Mouse (Mus musculus) common myeloid progenitor, adult 5-6 weeks (primary cell): ENCODE measurements around the gene Sf3b1. TPM values are rescaled to one million over a fixed set of nuclear protein-coding genes. Genes with fewer than 3 reads are reported as not detected.
"Not testable (repeated sequence)": the region's sequence is repeated elsewhere in the genome, so short reads cannot be mapped to it uniquely, and the experiment has no call there.

ENCODE experiments used
- ATAC-seq: replicated peaks from 2 replicates; pipeline ENCODE4 v1.8.0; 2016; ENCODE audit warnings: low read depth, mild to moderate bottlenecking, moderate TSS enrichment, inconsistent platforms; ENCODE audit not compliant: poor library complexity, severe bottlenecking
- total RNA-seq: library from RNA; stranded (forward); fragments of 200-1000, 187-1606 nt; gene quantifications from 2 replicates; pipeline ENCODE4 v1.2.3, GENCODE M21; 2017

Sf3b1 gene
- total RNA-seq: 307 and 355 TPM in 2 replicates

DNA sequence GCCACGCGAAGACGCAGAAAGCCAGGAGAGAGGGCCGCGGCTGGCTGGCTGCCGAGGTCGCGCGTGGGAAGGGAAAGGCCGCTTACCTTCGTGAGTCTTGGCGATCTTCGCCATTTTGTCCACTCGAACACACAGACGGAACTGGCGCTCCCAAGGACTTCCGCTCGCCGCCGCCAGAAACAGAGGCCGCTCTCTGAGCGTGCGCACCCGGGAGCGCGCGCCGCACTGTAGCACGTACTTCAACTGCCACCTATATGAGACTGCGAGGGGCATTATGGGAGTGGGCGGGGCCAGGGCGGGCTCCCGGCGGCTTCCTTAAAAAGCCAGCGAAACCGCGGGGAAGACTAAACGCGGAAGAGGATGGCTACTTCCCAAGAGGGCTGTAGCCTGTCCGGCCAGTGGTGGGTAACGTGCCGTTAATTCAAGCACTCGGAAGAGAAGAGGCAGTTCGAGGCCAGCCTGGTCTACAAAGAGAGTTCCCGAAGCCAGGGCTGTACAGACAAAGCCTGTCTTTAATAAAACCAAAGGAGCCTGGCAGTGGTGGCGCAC, at the start of gene Sf3b1:
Gene Sf3b1, minus strand, starts transcription at position 229 of the 549 bp plus-strand sequence.
- ATAC-seq: peak; percentile 70

DNA sequence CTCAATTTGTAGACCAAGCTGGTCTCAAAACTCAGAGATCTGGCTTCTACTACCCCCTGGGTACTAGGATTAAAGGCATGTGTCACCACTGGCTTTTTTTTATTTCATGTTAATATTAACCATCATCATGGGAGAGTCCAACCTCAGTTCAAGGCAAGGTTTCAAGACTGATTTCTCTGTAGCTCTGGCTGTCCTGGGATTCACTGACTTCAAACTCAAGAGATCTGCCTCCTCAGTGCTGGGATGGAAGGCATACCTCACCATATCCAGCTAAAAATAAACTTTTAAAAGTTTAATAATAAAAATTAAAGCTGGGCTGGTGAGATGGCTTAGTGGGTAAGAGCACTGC, 49.1 kb upstream of the Sf3b1 start:
- 0 out of 2 replicates have a peak, but pooled peaks have one; percentile 13 for ATAC-seq

DNA sequence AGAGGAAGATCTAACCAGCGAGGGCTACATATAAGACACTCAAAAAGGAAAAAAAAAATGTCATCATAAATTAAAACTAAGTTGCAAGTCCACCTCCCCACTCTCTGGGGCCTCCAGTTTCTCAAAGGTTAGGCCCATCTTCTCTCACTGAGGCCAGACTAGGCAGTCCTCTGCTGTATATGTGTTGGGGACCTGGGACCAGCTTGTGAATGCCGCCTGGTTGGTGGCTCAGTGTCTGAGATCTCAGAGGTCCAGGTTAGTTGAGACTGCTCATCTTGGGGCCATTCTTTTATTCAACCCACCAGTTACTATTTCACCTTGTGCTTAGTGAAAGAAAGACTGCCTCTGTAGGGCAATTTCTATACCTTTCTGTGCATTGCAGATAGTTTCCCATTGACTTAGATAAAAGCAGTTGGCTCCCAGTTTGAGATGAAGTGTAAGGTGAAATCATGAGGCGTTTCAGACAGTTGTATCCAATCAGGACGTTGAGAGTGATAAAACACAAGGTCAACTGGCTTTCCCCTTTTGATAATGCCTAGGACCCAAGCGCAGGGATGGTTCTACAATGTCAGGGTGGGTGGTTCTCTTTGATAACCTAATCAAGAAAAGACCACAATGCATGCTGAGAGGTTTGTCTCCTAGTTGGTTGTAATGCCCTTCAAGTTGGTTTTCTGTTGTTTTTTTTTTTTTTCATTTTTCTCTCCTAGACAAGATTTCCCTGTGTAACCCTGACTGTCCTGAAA, 48.5 kb upstream of the Sf3b1 start:
- ATAC-seq: peak; percentile 85

DNA sequence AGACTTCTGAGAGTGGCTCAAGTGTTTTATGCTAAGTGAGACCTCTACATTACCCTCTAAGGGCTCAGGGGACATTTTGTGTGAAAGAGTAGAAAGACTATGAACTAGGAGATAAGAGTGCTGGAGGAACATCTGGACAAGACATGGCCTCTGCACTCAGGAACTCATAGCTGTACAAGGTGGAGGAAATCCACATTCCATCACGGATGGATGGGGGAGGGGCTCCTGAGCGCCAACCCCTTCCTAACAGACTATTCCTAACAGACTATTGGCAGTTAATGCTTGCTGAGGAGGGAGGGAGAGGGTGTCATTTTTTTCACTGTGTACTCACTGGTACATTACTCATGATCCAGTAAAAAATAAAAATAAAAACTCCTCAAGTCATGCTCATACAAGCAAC, 47.5 kb upstream of the Sf3b1 start:
- no peak for ATAC-seq

DNA sequence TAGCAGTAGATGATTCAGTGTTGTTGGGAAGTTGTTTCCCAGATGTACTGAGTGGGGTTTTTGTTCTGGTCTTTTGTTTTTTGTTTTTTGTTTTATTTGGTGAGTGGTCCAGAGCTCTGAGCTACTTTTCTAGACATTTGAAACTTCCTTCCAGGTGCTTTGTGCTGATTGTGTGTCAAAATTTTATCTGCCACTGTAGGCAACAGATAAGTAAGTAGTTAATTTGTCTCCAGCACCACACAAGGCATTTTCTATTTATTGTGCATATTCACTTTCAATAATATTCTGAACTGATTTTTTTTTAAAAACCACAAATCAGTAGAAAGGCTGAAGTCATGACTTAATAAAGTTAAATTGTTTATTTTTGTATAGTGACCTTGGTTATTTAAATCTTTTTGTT, 45.0 kb upstream of the Sf3b1 start:
- ATAC-seq: not testable (repeated sequence)

DNA sequence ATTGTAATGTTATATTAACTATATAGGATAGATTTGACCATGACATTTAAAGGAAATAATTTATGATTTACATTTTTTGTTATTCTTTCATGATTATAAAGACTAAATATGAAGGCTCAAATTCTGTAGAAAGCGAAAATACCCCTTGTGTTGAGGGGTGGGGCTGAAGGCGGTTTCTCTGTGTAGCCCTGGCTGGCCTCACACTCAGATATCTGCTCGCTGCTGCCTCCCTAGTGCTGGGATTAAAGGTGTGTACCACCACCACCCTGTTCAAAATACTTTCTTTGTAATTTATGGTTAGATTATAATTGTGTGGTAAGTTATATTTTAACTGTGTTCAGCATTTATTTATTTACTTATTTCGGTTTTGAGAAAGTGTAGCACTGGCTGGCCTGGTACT, 34.5 kb upstream of the Sf3b1 start:
- ATAC-seq: no peak

DNA sequence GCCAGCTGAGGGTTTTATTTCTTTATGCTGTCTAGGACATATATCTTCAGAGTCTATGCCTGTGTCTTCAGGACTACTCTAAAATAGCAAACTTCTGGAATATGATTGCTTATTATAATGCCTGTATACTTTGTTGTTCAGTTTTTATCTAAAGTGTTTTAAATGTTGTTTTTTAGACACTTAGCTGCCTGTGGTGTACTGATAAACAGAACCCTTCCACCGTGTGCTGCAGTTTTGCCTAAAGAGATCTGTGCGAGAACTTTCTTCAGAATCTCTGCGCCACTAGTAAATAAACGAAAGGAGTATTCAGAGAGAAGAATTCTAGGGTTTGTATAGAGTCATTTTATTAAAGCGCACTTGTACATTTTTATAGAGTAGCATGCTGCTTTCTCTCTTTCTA, 33.8 kb upstream of the Sf3b1 start:
- no peak for ATAC-seq

DNA sequence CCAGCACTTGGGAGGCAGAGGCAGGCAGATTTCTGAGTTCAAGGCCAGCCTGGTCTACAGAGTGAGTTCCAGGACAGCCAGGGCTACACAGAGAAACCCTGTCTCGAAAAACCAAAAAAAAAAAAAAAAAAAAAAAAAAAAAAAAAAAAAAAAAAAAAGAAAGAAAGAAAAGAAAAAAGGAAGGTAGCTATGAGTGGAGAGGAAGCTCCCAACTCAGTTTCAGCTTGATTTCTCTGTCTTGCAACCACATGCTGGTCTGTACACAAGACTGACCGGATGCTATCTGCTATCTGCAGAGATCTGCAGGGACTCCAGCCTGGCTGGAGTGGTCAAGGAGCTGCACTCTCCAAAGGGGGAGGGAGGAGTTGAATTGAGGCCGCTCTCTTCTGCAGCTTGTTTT, 31.1 kb upstream of the Sf3b1 start:
- ATAC-seq: not testable (repeated sequence)

DNA sequence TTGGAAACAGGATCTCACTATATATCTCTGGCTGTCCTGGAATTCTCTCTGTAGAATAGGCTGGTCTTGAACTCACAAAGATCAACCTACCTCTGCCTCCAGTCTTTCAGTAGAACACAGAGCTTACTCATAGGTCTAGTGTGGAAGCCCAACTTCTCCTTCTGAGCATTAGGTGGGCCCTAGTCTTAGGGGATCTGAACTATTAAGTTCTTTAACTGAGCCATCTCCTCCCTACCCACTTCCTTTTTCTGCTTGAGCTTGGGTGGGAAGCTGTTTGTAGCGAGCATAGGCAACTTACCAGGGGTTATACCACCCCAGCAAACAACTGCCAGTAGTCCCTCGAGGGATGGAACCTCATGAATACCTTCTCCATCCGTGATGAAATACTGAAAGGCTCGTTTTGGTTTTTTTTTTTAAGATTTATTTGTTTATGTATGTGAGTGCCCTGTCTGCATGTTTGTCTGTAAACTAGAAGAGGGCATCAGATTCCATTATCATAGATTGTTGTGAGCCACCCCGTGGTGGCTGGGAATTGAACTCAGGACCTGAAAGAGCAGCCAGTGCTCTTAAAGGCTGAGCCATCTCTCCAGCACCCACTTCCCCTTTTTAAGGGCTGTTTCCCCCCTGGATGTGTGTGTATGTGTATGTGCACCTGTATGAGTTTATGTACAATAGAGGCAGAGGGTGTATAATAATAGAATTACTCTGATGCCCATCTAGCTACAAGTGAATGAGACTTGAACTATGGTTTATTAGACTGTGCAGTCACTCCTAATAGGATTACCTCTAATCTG, 28.2 kb upstream of the Sf3b1 start:
- peak; percentile 12 for ATAC-seq

DNA sequence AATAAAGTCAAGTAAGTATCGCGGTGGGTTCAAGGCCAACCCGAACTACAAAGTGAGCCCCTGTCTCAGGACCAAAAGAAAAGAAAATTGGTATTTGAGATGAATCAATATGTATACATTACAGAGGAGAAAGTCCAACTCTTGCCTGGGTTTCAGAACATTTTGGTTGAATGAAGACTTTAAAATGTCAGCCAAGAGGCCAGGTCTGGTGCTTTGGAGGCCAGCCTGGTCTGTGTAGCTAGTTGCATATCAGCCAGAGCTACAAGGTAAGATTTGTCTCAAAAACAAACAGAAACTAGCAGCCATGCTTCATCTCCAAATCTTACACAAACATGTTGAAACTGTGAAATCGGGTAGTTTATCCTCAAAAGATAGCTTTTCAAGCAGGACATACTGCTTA, 26.3 kb upstream of the Sf3b1 start:
- no peak for ATAC-seq

DNA sequence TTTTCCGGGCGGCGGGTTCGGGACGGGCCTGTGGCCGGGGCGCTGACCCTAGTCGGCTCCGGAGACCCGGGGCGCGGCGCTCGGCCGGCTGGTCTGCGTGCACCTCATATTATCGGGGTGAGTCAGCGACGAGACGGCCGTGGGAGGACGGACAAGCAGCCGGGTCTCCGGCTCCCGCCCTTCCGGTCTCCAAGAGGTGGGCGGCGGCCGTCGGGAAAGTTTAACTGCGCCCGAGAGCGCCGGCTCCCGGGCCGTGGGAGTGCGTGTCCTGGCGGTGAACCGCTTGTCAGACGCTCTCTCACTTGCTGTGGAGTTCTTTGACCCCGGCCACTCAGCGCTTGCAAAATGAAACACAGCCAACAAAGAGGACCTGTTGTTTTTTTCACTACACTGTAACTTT, 25.7 kb upstream of the Sf3b1 start:
- ATAC-seq: peak; percentile 17

DNA sequence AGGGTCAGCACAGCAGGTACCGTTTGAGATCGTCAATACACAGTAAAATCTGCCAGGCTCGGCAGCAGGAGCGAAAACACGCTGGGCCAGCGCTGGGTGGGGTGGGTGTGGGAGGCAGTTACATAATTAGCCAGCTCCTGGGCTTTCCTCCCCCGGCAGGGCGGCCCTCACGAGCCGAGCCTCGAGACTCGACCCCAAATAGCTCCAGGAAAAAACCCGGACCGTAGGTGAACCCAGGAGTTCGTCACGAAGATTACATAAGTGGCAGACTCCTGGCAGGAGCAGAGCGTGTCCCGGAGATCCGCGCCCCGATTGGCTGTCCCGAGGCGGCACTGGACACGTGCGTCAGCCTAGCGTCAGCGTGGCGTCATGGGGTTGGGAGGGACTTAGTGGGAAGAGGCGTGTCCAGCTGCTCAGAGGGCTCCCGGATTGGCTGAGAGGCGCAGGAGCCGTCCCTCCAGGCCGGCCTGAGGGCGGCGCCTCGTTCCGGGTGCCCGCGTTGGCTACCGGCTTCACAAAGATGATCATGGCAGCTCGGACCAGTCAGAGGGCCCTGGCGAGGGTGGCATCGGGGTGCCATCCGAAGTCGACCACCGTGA, 25.2 kb upstream of the Sf3b1 start, which contains the start of gene Coq10b:
Gene Coq10b, plus strand, starts transcription at position 416 of the 599 bp plus-strand sequence.
- peak; percentile 96 for ATAC-seq

DNA sequence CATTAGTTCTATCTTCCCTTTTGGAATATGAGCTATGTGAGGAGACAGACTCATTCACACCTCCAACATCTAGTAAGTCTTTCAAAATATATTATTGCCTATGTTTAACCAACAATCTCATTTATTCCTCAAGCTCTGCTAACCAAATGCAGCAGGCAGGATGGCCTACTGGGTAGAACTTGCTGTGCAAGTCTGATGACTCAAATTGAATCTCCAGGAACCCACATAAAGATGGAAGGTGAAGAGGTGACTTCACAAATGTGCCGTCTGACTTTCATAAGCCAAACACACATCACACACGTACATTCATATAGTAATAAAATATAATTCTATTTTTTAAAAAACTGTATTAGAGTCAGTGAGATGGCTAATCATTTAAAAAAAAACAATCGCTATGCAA, 24.4 kb upstream of the Sf3b1 start:
- no peak for ATAC-seq

DNA sequence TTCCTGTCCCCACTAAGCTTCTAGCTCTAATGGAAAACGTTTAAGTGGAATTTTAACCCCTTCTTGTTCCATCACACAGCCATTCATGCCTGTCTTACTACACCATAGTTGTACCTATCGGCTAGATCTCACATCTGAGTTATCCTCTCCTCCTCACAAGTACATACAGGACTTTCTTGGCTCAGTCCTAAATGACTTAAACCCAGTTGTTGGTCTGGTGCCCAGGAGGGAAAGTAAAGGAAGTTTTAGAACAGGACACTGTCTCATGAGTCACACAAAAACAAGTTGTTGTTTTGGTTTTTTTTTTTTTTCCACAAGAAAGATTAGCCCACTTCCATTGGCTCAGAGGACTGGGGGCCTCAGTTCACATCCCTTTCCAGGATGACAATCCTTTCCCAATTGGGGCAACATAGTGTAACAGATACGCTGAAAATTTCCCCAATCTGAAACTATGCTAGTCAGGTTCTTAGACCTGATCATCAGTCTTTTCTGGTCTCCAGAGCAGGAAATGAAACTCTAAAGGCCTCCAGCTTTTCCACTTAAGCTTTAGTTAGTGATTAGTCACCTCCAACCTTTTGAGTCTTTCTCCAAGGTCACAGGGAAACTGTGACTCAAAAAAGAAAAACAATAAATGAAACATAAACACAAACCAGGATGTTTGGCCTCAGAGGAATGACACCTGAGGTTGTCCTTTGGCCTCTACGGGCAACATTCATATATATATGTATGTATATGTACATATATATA, 21.7 kb upstream of the Sf3b1 start:
- no peak for ATAC-seq

DNA sequence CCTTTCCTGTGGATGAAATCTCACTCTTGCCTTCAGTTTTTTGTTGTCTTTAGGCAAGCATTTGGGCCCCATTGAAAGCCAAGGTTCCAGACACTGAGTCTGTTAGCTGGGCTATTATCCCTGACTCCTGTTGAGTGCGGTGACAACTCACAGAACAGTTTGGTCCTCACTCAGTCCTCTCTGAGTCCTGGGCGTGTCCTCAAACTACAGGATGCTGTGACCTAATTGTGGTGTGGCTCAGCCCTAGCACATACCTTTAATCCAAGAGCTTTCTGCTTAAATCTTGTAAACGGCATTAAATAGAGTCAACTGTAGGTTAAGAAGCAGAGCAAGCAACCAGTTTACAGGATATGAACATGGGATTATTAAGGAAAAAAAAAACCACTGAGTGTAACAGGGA, 15.9 kb upstream of the Sf3b1 start:
- no peak for ATAC-seq

DNA sequence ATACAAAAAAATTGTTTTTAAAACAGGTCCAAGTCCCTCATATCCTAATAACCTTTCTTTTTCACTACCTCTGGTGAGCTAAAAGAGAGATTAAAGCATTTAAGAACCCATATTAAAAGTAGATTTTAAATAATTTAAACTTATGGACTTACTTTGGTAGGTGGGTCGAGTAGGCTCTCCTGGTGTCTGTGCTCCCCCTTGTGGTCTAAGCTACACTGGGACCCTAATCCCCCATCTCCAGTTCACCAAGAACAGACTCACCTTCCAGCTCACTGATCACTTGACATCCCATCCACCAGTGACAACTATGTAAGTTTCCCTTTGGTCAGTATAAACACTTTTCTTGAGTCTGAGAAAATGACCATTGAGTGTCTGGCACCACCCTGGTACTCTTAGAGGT, 15.0 kb upstream of the Sf3b1 start:
- no peak for ATAC-seq

DNA sequence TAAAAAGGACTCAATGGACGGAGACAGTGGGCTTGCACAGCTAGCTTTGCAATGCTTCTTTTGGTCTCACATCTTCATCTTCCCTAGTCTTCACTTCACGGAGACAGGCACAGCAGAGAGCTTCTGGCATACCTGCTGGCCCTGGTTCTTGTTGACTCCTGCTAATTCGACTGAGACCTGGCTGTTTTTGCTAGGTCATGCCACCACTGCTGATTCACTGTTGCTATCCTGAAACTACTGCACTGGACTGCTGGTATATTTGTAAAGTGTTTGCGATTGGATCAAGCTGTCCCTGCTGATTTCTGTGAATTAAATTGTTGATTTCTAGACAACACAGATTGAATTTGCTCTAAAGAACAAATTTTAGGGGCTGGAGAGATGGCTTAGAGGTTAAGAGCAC, 14.4 kb upstream of the Sf3b1 start:
- ATAC-seq: no peak

DNA sequence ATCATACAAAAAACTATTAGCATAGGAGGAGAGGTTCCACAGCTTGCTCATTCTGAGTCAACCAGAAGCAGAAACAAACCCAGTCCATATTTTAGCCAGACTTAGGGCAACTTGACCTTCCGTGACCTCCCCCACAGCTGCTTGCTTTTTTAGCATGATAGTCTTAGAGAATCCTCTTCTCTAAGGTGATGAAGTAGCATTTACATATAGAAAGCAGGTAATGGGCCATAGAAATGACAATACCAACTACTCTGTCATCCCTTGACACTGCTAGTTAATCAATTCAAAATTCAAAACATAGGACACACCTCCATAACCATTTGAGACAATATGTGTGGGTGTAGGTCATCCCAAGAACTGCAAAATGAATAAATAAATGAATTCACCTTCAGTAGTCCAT, 12.7 kb upstream of the Sf3b1 start:
- no peak for ATAC-seq

DNA sequence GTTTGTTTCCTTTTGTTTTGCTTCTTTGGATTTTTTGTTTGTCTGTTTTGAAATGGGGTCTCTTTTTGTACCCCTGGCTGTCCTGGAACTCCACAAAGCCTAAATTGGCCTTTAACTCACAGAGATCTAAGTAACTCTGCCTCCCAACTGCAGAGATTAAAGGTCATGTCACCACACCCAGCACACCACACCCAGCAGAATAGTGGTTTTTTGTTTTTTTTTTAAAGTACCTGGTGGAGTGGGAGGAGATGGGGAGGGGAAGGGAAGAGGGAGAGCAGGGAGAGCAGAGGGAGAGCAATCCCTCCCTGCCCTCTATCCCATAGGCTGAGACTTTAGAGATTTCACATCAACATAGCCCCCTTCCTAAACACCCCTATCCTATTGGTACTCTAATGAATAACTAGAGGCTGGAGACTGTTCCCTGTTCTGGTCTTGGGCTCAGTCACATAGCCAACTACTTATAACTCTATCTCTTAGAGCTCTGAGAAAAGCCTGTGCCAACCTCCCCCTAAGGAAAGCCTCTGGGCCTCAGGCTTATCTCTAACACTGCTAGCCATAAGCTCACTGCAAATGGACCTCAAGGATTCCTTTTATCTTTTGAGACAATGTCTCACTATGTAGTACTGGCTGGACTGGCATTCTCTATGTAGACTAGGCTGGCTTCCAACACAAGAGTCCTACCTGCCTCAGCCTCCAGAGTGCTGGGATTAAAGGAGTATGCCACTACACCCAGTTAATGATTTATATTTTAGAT, 3.9 kb upstream of the Sf3b1 start:
- ATAC-seq: no peak
